Mouse (Mus musculus) c-Kit-negative CD71-positive TER-119-positive erythroid progenitor cells, embryonic 14.5 days (primary cell): Measurements from ENCODE around the gene Tmem37.

ENCODE experiments used
- DNase-seq: peaks from one replicate; pipeline ENCODE4 v3.0.0-alpha.2; 2013; ENCODE audit warnings: low read depth, low spot score

Tmem37 gene

DNA sequence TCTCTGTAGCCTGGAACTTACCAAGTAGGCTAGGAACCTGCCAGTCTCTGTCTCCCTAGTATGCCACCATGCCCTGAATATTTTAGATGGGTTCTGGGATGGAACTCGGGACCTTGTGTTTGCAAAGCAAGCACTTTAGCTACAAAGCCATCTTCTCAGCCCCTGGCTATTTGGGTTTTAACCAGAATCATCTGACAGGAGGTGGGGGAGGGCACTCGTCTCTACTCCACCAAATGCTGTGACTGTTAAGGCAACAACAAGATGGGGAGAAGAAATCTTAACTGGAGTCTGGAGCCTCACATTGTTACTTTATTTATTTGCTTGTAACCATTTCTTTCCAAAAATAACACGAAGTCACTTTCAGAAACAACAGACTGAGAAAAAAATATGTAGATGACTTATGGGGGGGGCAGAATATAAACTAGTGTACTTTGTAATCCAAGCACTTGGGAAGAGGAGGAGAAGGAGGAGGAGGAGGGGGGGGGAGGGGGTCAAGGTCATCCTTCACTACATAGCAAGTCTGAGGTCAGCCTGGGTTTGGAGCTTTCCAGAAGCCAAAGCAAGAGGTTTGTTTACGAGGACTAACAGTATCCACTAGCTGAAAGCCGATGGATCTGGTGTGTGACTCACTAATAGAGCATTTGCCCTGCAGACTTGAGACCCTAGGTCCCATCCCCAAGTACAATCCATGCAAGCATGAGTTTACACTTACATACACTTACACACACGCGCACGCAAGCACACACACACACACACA, 16.0 kb downstream of the Tmem37 start:
- DNase-seq: no peak

DNA sequence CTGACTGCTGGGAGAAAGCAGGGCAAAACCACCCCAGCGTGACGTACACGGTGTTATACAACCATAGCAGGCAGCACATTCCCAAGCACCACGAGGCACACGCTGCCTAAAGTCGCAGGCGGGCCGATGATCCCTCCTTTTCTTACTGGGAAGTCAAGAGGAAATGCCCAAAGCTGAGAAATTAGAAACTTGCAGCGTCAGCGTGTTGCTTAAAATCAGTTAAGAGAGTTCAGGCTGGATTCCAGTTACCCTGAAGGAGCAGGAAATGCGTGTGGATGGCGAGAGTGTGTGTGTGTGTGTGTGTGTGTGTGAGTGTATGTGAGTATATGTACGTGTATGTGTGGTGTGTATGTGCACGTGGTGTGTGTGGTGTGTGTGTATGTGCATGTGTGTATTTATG, 16.8 kb downstream of the Tmem37 start:
- DNase-seq: no peak

DNA sequence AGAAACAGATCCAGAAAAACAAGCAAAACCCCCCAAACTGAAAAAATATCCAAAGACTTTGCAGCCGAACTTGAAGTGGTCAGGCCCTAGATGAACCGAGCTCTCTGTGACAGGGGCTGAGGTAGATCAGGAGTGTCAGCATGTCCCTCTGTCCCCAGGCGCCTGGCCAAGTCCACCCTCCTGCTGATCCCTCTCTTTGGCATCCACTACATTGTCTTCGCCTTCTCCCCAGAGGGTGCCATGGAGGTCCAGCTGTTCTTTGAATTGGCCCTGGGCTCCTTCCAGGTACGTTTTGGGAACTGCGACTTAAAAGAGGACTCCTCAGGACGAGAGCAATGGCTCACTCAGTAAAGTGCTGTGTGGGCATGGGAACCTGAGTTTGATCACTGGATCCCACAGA, 17.6 kb downstream of the Tmem37 start:
- DNase-seq: no peak

DNA sequence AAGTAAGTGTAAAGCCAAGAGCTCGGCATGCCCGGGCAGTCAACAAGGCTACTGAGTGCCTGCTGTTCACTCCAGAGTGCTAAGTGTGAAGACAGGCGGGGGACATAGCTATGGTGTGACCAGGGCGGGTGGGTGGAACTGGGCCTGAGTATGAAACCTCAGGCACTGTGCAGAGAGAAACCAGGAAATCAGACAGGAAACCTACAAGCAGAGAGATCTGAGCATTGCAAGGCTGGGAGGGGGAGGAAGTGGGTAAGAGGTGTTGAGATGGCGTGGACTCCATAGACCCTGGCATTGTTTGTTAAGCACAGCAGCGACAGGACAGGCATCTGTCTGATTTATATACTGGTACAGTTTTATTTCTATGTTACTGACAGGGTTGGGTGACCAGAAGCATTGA, 18.4 kb downstream of the Tmem37 start:
- no peak for DNase-seq

DNA sequence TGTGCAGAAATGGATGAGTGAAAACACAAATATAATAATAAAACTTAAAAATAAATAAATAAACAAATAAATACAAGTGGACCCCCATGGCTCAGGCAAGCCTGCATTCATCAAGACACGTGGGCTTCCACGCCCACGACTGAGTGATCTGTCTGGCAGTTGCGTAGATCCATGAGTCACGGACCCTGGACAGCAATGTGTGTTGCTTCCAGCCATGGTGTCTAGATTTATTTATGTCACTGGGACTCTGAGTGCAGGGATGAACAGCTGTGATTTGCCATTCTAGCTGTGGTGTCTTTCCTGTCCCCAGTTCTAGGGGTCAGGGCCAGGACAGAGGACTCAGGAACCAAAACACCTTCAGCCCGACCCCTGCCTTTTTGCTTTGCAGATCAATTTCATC, 18.9 kb downstream of the Tmem37 start:
- no peak for DNase-seq

DNA sequence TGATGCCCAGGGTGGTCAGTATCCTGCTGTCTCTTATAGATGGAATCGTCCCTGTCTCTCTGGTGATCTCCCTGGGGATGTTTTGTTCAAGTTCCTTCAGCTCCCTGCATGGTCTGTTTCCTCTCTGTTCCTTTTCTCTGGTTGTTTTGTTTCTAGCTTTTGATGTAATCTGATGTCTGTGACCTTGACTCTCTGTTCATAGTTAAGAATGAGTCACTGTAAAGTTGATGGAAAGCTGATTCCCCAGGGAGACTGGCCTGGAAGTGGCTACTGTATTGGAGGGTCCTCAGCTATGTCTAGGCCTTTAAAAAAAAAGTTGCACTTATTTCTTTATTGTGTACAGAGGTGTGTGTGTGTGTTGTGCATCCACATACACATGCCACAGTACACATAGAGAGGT, 22.8 kb downstream of the Tmem37 start:
- no peak for DNase-seq

DNA sequence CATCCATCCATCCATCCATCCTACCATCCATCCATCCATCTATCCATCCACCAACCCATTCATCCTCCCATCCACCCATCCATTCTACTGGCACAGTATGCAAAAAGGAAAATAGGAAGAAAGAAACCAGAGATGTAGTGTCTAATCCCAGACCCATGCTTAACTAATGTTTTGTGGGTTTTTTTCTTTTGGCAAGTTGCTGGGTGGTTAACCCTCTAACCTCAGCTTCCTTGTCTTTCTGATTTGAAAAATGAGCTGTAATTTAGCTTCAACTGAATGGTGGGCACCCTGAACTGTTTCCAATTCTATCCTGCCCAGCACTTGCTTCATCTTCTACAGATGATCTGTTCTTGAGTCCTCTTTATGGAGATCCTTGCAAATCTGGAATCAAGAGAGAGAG, 26.5 kb downstream of the Tmem37 start:
- no peak for DNase-seq

DNA sequence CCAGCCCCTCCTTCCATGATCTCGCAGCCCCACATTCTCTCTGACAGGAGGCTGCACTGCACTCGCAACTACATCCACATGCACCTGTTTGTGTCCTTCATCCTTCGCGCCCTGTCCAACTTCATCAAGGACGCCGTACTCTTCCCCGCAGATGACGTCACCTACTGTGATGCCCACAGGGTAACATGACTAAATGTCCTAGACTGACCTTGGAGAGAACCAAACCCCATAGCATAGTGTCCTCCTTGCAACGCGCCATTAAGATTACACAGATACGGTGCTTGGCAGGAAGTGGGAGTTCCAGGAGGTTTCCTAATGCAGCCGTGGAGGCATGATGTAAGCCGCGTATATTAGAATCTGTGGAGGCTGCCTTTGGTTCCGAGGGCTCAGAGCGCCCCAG, 29.3 kb downstream of the Tmem37 start:
- no peak for DNase-seq

DNA sequence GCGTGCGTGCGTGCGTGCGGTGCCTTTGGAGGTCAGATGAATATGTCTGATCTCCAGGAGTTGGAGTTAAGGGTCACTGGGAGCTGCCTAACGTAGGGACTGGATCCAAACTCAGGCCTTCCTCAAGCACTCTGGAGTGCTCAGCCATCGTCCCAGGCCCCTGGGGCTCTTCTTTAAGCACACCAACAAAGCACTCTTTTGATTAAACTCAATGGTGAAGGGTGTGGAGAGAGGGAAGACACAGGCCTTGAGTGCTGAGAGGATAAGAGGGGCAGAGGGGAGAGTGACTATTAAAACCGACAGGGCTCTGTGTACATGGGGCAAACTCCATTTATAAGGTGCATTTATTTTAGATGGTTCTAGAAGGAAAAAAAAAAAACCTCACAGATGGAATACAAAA, 31.5 kb downstream of the Tmem37 start:
- DNase-seq: no peak

DNA sequence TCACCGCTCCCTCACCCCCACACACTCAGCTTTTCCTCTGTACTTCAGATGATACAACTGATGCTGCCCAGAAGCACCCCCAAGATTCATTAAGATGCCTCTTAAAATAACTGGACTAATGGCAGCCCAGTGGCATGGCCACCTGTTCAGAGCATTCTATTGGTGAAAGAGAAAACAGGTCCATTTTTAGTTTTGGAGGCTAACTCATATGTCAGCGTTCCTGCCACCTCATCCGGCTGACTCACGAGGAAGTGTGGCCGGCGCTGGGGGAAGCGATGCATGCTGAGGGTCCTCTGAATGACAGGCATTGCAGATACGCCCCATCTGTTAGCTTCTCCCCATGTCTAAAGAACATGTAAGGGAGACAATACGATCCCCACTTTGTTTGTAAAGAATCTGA, 35.3 kb downstream of the Tmem37 start:
- DNase-seq: no peak

DNA sequence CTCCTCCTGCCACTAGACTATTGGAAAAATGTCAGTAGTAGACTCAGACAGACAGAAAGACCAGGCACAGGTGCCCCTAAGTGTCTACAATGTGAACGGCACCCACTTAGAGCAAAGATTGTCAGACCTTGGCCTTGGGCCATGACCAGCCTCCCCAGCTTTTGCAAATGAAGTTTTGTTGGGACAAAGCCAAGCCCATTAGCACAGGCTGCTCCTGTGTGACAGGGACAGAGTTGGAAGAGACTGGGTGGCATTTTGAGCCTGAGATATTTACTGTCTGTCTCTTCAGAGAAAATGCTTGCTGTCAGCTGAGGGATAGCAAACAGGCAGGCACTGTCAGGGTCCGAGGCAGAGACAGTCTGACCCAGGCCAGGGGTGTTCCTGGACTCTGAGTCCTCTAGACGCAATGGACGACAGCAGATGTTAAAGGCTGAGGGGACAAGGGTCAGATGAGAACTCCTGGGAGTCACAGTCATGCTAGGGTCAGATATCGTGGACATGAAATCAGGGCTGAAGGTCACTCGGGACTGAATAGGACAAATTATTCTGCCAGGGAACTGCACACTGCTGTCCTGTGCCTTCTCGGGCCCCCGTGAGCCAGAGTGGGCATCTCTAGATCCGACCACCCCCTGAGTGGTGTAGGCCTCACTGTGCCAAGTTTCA, 36.7 kb downstream of the Tmem37 start:
- no peak for DNase-seq

DNA sequence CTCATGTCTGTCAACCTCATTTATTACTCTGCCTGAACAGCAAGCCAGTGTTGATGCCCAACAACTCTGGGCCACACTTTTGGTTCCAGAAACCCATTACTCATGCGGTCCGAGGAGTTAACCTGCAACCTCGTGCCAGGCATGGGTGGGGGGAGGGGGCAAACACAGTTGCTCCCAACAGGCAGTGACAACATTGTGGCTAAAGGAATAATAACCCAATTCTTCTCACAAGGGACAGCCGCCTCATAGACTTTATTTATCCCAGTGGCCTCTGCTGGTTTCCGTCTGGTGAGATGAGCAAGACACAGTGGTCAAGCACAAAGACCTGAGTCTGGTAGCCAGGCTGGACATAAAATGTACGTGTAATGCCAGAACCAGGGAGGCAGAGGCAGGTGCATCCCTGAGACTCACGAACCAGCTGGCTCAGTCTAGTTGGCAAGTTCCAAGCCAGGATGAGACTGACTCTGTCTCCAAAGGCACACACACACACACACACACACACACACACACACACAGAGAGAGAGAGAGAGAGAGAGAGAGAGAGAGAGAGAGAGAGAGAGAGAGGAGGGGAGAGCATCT, 38.3 kb downstream of the Tmem37 start:
- DNase-seq: no peak

DNA sequence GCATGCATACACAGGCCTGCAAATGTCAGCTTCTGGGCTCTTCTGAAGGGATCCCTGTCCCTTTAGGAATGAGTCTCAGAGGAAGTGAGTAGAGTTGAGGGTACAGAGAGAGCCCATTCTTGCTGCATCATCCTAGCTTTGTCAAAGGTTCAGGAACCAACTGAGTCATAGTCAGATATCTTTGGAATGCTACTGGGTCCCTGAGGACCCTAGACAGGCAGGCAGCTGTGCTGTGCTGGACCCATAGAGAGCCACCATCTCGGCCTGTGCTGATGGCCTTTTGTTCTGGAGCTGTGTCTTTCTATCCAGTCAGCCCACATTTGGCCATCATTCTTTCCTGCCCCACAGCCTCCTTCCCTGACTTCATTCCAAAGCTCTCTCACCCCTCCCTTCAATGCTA, 39.1 kb downstream of the Tmem37 start:
- DNase-seq: no peak

DNA sequence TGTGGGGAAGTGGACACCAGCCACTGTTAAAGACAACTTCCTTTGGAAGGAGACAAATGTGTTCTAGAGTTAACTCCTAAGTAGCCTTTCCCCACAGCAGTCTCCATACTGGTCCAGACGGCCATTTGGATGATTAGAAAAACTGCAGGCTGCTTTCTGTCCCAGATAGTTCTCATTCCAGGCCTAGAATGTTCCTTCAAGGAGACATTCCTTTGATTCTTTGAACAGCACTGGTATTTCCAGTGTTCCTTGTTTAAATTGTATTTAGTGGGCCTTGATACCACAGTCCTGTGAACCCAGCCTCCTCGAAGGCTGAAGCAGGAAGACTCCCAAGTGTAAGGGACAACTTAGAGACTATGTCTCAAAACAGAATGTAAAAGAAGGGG, 40.4 kb downstream of the Tmem37 start:
- DNase-seq: no peak

DNA sequence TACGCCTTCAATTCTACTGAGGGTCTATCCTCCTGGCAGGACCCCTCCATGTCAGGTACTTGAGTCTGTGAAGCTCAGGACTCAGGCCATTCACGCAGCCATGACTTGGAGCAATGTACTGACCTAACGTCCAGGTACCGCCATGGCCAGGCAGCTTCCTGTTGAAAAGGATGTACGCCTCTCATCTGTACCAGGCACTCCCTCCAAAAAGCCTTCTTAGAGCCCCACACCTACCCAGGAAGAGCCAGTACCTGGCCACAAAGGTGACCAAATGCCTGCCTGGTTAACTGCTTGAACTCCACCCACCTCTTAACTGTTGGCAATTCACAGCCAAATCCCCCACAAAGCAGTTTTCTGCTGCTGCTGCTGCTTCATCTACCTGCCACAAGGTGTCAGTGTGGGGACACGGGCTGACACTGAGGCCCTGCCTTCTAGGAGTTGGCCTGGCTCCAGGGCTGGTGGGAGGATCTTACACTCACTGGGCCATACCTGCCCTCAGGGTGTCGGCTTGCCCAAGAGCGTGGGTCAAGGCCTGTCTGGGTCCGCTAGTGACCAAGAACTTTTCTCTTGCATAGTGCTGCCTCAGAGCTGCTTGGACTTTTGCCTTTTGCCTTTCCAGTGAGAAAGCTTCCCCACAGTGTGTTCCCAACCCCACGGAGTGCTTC, 40.9 kb downstream of the Tmem37 start:
- no peak for DNase-seq

DNA sequence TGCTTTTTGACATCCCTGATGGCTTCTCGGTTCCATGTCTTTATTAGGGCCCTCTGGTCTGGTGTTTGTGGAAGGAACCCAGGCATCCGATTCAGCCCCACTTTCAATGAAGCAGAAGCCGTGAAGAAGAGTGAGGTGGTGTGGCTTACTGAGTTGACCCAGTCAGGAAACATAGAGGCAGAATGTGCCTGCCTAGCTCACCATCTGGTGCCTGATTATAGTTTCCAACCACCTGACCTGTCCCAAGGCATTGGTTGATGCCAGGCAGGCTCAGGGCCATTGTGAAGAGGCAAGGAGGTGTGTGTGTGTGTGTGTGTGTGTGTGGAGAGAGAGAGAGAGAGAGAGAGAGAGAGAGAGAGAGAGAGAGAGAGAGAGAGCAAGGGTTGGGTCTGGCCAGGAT, 43.4 kb downstream of the Tmem37 start:
- no peak for DNase-seq

DNA sequence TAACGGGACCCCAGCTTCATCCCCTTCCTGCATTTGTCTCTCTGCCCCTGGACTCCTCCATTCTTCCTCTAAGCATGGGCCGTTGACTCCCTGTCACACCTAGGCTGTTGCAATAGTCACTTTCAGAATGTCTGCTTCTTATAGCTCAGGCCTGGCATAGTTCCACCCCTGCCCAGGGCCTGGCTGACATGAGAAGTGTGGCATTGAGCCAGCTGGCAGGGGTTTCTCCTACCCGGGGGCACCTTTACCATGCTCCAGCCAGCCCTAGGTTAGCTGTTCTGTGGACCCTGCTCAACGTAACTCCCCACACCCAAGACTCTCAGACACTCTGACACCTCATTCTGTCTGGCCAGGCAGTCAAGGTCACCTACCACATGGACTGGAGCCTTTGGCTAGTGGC, 46.2 kb downstream of the Tmem37 start:
- no peak for DNase-seq

DNA sequence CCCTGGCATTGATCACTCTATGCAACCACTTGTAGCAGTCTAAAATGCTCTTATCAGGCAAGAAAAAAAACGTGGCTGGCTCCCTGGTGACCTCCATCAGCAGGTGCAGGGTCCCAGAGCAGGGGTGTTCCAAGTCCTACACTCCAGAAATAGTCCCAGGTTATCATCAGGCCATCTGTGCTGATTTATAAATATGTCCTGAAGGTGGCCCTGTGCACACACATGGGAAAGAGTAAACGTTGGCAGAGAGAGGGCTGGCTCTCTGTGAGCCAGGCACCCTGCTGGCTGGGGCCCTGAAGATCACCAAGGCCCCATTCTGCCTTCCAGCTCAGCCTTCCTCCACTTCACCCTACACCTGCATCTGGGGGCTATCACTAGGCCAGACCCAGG, 48.8 kb downstream of the Tmem37 start:
- no peak for DNase-seq

DNA sequence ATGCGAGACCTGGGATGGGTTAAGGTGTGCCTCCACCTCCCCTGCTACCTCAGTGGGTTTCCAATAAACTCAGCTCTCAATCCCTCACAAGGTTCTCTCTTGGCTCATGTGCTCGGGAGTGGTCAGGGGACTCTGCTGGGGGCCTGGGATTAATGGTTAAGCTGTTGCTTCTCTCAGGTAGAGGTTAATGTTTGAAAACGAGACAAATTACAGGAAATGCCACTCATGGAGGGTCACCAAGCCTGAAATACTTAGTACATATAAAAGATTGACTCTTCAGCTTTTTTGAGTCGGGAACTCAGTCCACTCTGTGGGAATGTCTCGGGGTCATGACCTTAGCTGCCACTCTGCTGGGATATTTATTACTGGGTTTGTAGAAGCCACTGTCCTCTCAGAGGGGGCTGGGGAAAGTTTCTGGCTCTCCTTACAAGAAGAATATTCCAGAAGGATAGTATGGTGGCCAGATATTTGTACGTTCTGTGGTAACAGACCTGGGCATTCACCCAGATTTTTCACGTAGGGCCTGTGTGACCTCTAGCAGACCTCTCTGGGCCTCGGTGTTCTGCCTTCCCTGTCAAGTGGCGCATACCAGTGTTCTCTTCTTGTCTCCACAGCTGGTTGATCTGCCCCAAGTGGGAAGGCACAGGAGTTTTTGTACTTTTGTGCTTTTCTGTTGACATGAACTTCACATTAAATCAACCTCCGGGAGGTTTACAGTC, 49.4 kb downstream of the Tmem37 start:
- DNase-seq: no peak

DNA sequence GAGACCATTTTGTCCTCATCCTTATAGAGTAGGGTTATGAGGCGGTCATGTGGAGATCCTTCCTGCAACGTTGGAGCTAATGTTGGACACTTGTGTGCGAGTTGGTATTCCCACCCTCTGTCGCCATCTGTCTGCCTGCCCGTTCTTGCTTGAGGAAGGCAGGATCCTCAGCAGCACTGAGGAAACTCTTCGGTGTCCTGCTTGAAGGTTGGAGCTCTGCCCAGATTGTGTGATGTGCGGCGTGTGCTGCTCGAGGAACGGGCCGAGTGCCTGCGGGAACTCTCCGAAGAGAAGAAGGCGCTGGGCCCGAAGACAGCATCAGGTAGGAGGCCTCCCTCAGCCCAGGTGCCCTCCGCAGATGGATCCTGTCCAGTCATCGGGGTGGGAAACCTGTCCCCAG, 51.9 kb downstream of the Tmem37 start:
- DNase-seq: no peak

DNA sequence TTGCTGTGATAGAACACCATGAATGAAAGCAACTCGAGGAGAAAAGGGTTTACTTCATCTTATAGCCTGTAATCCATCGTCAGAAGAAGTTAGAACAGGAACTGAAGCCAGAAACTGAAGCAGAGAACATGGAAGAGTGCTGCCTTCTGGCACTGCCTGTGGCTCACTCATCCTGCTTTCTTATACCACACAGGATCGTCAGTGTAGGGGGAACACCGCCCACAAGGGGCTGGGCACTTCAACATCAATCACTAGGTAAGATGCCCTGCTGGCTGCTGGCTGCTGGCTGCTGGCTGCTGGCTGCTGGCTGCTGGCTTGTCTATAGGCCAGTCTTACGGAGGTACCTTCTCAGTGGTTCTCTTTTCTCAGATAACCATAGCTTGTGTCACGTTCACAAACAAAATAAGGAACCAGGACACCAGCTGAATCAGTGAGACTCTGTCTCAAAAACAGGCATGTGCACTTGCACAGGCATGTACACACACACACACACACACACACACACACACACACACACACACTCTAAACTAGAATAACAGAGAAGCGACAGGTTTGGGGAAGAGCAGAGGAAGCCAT, 53.5 kb downstream of the Tmem37 start:
- no peak for DNase-seq

DNA sequence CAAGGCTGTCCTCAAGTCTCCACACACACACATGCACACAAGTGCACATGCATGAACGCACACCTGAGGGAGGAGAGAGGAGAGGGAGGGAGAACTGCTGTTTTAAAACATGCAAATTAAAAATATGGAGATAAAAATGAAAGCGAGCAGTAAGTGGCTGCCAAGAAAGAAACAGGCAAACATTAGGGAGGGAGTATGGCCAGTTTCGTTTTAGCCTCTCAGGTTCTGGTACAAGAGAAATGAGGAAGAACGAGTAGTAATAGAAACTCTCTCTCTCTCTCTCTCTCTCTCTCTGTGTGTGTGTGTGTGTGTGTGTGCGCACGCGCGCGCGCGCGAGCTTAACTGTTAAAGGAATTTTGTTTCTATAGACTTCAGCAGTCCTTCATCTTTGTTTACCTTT, 54.4 kb downstream of the Tmem37 start:
- no peak for DNase-seq
